Mouse (Mus musculus) erythroblast, embryonic 14.5 days (primary cell): ENCODE data around the gene Scnn1a.

Source experiments
- GATA1 ChIP-seq: IDR thresholded peaks from 2 replicates; pipeline ENCODE4 v1.6.1; 2012; ENCODE audit warnings: low read length, inconsistent platforms, mixed read lengths
- TAL1 ChIP-seq: IDR thresholded peaks from 3 replicates; pipeline ENCODE4 v1.6.1; 2012; ENCODE audit warnings: low read length, inconsistent platforms, mixed read lengths

GRCm38 (mm10) chr6:125313546-125314230, 6.8 kb upstream of the Scnn1a start, which contains the start of gene Ltbr:
- no peak for TF ChIP-seq TAL1
- TF ChIP-seq GATA1: no peak
